Mouse (Mus musculus): ENCODE data around the gene Gramd4. TPM values are rescaled to one million over a fixed set of nuclear protein-coding genes. Genes with fewer than 3 reads are reported as not detected.

Gene Gramd4
- polyA plus RNA-seq, 1 experiment from 2014 or later, result 8.4 TPM

DNA sequence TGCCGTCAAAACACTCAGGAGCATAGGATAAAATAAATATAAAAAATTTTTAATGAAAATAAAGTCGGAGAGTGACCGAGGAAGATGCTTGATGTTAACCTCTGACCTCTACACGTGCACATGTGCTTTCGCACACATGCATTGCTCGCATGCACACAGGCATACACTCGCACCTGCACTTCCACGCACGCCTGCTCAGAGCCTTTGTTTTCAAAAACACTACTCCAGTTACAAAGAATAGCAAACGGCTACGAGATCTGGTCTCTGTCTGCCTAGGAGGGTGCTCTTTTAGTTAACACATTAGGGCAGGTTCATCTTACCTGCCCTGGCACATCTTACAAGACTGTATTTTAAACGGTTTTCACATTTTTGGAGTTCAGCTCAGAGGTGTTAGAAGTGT is 113.8 kb downstream of the Gramd4 start:
- no peak for ATAC-seq (ENCODE audit: insufficient number of reproducible peaks, low FRiP score, low TSS enrichment, low read depth)
- H3K36me3 ChIP-seq (ENCODE audit: control insufficient read depth, insufficient read depth, low read length), result no peaks in the 10 kb centered on the region
- H3K4me3 ChIP-seq (ENCODE audit: low read depth, low read length), result no peak overlapping the region
- no peak for DNase-seq (ENCODE audit: low spot score)
- WGBS, result 73% methylated on average over 12 of the region's 12 CpGs
- H3K4me1 ChIP-seq (ENCODE audit: control insufficient read depth, insufficient read depth, low read length), result peaks cover 20% of the 10 kb centered on the region; the same call in 1 of the 2 replicates
- no peaks in the 10 kb centered on the region; the same call in 1 of the 2 replicates for H3K27me3 ChIP-seq (ENCODE audit: control insufficient read depth, insufficient read depth, low read length)
- H3K9me3 ChIP-seq (ENCODE audit: control insufficient read depth, low read length), result no peaks in the 10 kb centered on the region
- H3K27ac ChIP-seq (replicated peaks; ENCODE audit: low read depth, low read length), result no peak overlapping the region
- no peak overlapping the region for H3K4me2 ChIP-seq (ENCODE audit: low read depth, severe bottlenecking)
- H3K9ac ChIP-seq (ENCODE audit: low read length), result no peak overlapping the region

DNA sequence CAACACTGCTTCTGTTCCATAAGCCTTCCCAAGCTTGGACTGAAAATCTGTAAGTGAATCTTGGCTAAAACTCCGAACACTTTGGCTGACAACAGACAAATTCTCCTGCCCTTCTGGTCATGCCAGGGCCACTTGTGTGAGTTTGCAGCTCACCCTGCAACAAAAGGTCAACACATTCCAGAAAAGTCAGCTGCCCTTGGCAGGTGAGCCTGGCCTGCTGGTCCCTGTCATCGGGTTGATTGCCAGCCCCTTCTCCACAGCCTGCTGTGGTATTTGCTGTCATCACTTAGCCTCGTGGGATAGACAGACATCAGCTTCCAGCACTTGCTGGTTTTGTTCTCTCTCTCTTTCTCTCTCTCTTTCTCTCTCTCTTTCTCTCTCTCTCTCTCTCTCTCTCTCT is 114.6 kb downstream of the Gramd4 start:
- Histone ChIP-seq H3K4me1 (ENCODE audit: control insufficient read depth, insufficient read depth, low read length) (peaks cover 21% of the 10 kb centered on the region; the same call in 1 of the 2 replicates), H3K27ac (replicated peaks; ENCODE audit: low read depth, low read length) (no peak overlapping the region), H3K4me2 (ENCODE audit: low read depth, severe bottlenecking) (no peak overlapping the region), H3K36me3 (ENCODE audit: control insufficient read depth, insufficient read depth, low read length) (no peaks in the 10 kb centered on the region), H3K9ac (ENCODE audit: low read length) (no peak overlapping the region), H3K4me3 (ENCODE audit: low read depth, low read length) (no peak overlapping the region), H3K27me3 (ENCODE audit: control insufficient read depth, insufficient read depth, low read length) (no peaks in the 10 kb centered on the region; the same call in 1 of the 2 replicates), H3K9me3 (ENCODE audit: control insufficient read depth, low read length) (no peaks in the 10 kb centered on the region)
- ATAC-seq (ENCODE audit: insufficient number of reproducible peaks, low FRiP score, low TSS enrichment, low read depth) (no peak), DNase-seq (ENCODE audit: low spot score) (no peak)
- WGBS, result 55% methylated on average over 3 of the region's 3 CpGs

DNA sequence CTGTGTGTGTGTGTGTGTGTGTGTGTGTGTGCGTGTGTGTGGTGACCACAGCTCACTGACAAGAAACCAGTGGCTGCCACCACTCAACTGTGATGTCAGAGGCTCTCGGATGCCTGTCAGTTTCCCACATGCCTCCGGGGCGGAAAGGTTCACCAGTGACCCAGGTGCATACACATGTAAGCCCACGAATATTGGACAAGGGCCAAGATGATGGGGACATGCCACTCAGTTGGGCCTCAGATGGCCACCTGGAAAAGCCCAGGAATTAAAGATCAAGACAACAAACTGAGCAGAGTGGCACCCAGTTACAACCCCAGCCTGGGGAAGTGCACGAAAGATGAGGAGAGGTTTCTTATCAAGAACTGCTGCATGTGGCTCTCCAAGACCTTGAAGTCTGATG is 115.0 kb downstream of the Gramd4 start:
- Histone ChIP-seq H3K27ac (replicated peaks; ENCODE audit: low read depth, low read length) (no peak overlapping the region), H3K27me3 (ENCODE audit: control insufficient read depth, insufficient read depth, low read length) (no peaks in the 10 kb centered on the region; the same call in 1 of the 2 replicates), H3K4me1 (ENCODE audit: control insufficient read depth, insufficient read depth, low read length) (peaks cover 21% of the 10 kb centered on the region; the same call in 1 of the 2 replicates), H3K9ac (ENCODE audit: low read length) (no peak overlapping the region), H3K4me2 (ENCODE audit: low read depth, severe bottlenecking) (no peak overlapping the region), H3K36me3 (ENCODE audit: control insufficient read depth, insufficient read depth, low read length) (no peaks in the 10 kb centered on the region), H3K9me3 (ENCODE audit: control insufficient read depth, low read length) (no peaks in the 10 kb centered on the region), H3K4me3 (ENCODE audit: low read depth, low read length) (no peak overlapping the region)
- WGBS, result 86% methylated on average over 6 of the region's 6 CpGs
- ATAC-seq (ENCODE audit: insufficient number of reproducible peaks, low FRiP score, low TSS enrichment, low read depth), result no peak
- DNase-seq (ENCODE audit: low spot score), result no peak

DNA sequence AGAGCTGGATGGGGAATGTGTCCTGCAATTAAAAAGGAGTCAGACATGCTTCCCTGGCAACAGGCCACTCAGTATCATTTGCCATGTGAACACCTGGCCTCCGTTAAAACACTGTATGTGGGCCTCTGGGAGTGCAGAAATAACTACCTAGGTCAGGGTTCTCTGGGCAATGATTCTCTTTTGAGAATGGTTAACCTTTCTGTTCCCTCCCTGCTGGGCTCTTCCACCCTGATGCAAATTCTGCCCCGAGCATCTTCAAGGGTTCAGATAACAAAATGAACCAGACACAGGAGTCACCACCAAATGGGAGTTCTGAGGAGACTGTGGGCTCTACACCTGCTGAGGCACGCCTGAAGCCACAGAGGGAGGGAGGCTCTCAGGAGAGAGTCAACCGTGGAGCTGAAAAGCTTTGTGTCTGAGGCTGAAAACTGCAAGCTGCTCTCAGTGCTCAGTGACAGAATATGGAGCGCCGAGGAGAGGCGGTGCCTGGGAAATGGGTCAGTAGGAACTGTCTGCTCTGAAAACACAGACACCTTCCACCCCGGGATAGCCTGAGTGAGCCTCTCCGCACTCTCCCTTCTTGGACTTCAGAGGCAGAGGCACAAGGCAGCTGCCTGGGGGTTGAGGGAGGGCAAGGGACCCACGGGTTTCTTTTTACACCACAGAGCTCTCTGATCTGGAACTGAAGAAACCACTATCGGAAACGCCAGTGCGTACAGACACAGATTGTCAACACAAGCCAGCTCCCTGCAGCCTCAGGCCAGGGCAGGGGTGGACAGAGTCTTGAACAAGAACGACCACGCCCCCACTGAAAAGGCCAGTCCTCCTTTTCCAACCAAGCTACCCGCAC is 115.9 kb downstream of the Gramd4 start:
- 34% methylated on average over 16 of the region's 16 CpGs for WGBS
- H3K9ac ChIP-seq (ENCODE audit: low read length), result no peak overlapping the region
- H3K9me3 ChIP-seq (ENCODE audit: control insufficient read depth, low read length), result no peaks in the 10 kb centered on the region
- no peaks in the 10 kb centered on the region; the same call in 1 of the 2 replicates for H3K27me3 ChIP-seq (ENCODE audit: control insufficient read depth, insufficient read depth, low read length)
- H3K27ac ChIP-seq (replicated peaks; ENCODE audit: low read depth, low read length), result no peak overlapping the region
- H3K4me2 ChIP-seq (ENCODE audit: low read depth, severe bottlenecking), result no peak overlapping the region
- H3K4me3 ChIP-seq (ENCODE audit: low read depth, low read length), result no peak overlapping the region
- H3K4me1 ChIP-seq (ENCODE audit: control insufficient read depth, insufficient read depth, low read length), result peaks cover 21% of the 10 kb centered on the region; the same call in 1 of the 2 replicates
- H3K36me3 ChIP-seq (ENCODE audit: control insufficient read depth, insufficient read depth, low read length), result no peaks in the 10 kb centered on the region
- no peak for ATAC-seq (ENCODE audit: insufficient number of reproducible peaks, low FRiP score, low TSS enrichment, low read depth)
- DNase-seq (ENCODE audit: low spot score), result no peak

DNA sequence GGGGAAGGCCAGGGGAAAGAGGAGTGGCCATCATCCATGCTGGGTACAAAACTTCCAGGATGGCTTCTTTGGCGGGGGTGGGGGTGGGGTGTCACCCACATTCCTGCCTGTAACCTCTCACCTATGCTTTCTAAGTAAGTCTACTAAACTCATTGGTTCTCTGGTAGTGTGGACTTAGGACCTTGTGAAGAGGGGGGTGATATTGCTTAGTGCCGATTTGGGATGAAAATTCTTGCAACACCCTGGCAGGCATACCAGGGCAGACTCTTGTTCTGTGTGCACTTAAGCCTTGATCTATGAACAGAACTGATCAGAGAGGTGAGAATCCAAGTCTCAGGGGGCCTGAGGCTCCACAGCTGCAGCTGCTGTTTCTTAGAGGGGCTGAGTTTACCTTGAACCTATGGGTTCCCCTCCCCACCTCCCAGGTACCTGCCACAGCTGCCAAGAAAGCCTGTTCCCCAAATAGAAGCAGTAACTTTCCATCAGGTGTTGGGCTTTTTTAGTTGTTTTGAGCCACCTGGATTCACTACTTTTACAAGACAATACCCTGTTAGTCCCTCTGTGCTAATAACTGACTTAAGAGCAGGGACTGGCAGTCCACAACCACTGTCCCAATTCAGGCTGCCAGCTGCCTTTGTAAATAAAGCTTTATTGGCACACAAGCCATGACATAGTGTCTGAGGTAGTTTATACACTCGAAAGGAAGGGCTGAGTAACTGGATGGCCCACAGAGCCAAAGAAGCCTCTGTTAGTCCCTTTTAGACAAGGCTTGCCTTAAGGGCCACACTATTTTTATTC is 118.0 kb downstream of the Gramd4 start:
- Histone ChIP-seq H3K4me2 (ENCODE audit: low read depth, severe bottlenecking) (no peak overlapping the region), H3K4me3 (ENCODE audit: low read depth, low read length) (no peak overlapping the region), H3K9ac (ENCODE audit: low read length) (no peak overlapping the region), H3K36me3 (ENCODE audit: control insufficient read depth, insufficient read depth, low read length) (no peaks in the 10 kb centered on the region), H3K4me1 (ENCODE audit: control insufficient read depth, insufficient read depth, low read length) (peaks cover 18% of the 10 kb centered on the region; the same call in 1 of the 2 replicates), H3K9me3 (ENCODE audit: control insufficient read depth, low read length) (no peaks in the 10 kb centered on the region), H3K27me3 (ENCODE audit: control insufficient read depth, insufficient read depth, low read length) (no peaks in the 10 kb centered on the region), H3K27ac (replicated peaks; ENCODE audit: low read depth, low read length) (no peak overlapping the region)
- 74% methylated on average over 3 of the region's 3 CpGs for WGBS
- DNase-seq (ENCODE audit: low spot score), result no peak
- ATAC-seq (ENCODE audit: insufficient number of reproducible peaks, low FRiP score, low TSS enrichment, low read depth), result no peak

DNA sequence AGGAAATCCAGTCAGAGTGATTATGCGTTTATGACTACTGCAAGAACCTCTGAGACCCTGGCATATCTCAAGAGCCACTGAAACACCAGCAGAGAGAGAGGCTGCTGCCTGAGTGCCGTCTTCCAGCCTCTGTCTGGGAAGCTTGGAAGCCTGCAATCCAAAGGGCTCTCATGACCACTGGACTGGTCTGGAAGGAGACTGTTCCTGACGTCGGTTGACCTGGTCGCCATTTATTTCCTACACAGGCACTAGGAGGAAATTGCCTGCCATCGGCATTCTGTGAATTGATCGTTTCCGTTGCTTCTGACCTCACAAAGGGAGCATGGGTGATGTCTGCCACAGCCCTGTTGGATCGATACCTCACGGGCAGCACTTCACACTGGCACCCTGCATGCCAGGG is 118.7 kb downstream of the Gramd4 start:
- Histone ChIP-seq H3K27ac (replicated peaks; ENCODE audit: low read depth, low read length) (no peak overlapping the region), H3K4me3 (ENCODE audit: low read depth, low read length) (no peak overlapping the region), H3K36me3 (ENCODE audit: control insufficient read depth, insufficient read depth, low read length) (no peaks in the 10 kb centered on the region), H3K4me1 (ENCODE audit: control insufficient read depth, insufficient read depth, low read length) (peaks cover 18% of the 10 kb centered on the region; the same call in 1 of the 2 replicates), H3K9me3 (ENCODE audit: control insufficient read depth, low read length) (no peaks in the 10 kb centered on the region), H3K4me2 (ENCODE audit: low read depth, severe bottlenecking) (no peak overlapping the region), H3K9ac (ENCODE audit: low read length) (no peak overlapping the region), H3K27me3 (ENCODE audit: control insufficient read depth, insufficient read depth, low read length) (no peaks in the 10 kb centered on the region)
- DNase-seq (ENCODE audit: low spot score), result no peak
- no peak for ATAC-seq (ENCODE audit: insufficient number of reproducible peaks, low FRiP score, low TSS enrichment, low read depth)
- 65% methylated on average over 10 of the region's 10 CpGs for WGBS

DNA sequence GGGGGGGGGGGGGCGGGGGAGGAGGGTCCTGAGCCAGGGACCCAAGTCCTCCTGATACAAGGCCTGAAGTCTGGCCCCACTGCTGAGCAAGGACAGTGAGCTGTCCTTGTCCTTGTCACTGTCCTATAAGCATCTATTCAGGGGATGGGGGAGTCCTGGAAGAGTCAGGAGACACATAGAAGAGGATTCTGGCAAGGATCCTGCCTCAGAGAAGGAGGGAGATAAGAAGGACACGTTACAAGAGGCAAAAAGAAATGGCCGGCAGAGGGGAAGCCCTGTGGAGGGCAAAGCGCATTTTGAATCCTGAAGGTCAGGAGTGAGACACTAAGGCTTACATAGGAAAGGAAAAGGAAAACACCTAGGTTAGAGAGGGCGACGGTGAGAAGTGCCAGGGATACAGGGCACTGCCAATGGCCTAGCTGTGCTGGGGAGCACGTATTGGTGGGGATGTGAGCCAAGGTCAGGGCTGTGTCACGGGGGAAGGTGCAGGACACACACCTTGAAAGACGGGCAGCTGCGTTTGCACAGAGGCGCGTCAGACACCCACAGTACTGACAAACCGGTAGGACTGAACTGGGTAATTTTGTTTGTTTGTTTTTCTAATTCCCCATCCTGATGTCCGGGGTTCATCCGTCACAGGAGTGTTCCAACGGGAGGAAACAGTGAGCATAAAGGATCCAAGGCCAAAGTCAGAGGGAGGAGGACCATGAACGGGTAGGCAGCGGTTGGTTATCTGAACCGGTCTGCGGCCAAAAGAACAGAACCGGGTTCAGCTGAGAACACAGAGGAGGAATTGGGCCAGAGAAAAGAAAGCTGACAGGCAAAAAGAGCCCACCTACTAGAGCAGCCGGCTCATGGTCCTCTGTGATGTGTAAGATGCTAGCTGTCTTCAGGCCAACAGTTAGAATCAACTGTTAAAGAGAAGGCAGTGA is 119.5 kb downstream of the Gramd4 start:
- Histone ChIP-seq H3K4me3 (ENCODE audit: low read depth, low read length) (no peak overlapping the region), H3K9ac (ENCODE audit: low read length) (no peak overlapping the region), H3K36me3 (ENCODE audit: control insufficient read depth, insufficient read depth, low read length) (no peaks in the 10 kb centered on the region), H3K4me1 (ENCODE audit: control insufficient read depth, insufficient read depth, low read length) (peaks cover 18% of the 10 kb centered on the region; the same call in 1 of the 2 replicates), H3K27ac (replicated peaks; ENCODE audit: low read depth, low read length) (no peak overlapping the region), H3K27me3 (ENCODE audit: control insufficient read depth, insufficient read depth, low read length) (no peaks in the 10 kb centered on the region), H3K9me3 (ENCODE audit: control insufficient read depth, low read length) (no peaks in the 10 kb centered on the region), H3K4me2 (ENCODE audit: low read depth, severe bottlenecking) (no peak overlapping the region)
- 83% methylated on average over 22 of the region's 22 CpGs for WGBS
- ATAC-seq (ENCODE audit: insufficient number of reproducible peaks, low FRiP score, low TSS enrichment, low read depth) (no peak), DNase-seq (ENCODE audit: low spot score) (no peak)

Measured in limb, embryonic 11.5 days (tissue).